Comparison of ENCODE assay signal across 19 mouse cellular contexts in genomic region chr4:148001013-148001789, GRCm38 (mm10). TPM values are rescaled to one million over a fixed set of nuclear protein-coding genes. Genes with fewer than 3 reads are reported as not detected.
DNase-seq lines count a peak whose midpoint lies in the region; ATAC-seq and TF ChIP-seq lines count a peak whose summit lies in the region.
"Had no signal": no experiment of that assay in that cellular context is flagged by ENCODE, and none has a peak within 500 bp of the region (broad histone marks: within the 10 kb centered on the region; RNA-seq: fewer than 3 reads in every experiment).

No protein-coding gene starts in this region.

- 0 out of 2 replicates have a peak overlapping the region, but pooled peaks have one; percentile 31 for H3K27ac ChIP-seq in forebrain, embryonic 12.5 days
- no peak overlapping the region for H3K27ac ChIP-seq in forebrain, embryonic 10.5 days
- peak overlapping the region; percentile 36 for H3K27ac ChIP-seq in heart, postnatal 0 days (ENCODE audit: low read depth)
- H3K27ac ChIP-seq in hindbrain, embryonic 14.5 days, result peak overlapping the region; percentile 68
- H3K27ac ChIP-seq in neural tube, embryonic 13.5 days (replicated peaks), result peak overlapping the region; percentile 65
- H3K27ac ChIP-seq: stomach, postnatal 0 days had no signal

- TF ChIP-seq EP300 in heart, postnatal 0 days (IDR thresholded peaks at IDR 0.05; ENCODE audit: low read depth), result no peak

- ATAC-seq in forebrain, embryonic 12.5 days (ENCODE audit: low FRiP score), result peak; percentile 10; the same call in 1 of the 2 replicates
- ATAC-seq in heart, postnatal 0 days (ENCODE audit: insufficient read depth, low read depth), result no peak
- peak; percentile 48 for ATAC-seq in hindbrain, embryonic 14.5 days (ENCODE audit: low FRiP score)
- no peak for ATAC-seq in neural tube, embryonic 13.5 days (ENCODE audit: low read depth)

- no peak overlapping the region for H3K9ac ChIP-seq in forebrain, embryonic 12.5 days
- H3K9ac ChIP-seq in heart, postnatal 0 days (replicated peaks; ENCODE audit: low read depth, low read length), result peak overlapping the region; percentile 31
- H3K9ac ChIP-seq in hindbrain, embryonic 14.5 days, result no peak overlapping the region
- H3K9ac ChIP-seq in neural tube, embryonic 13.5 days, result peak overlapping the region; percentile 12; the same call in 1 of the 2 replicates

- intact Hi-C loops in heart, postnatal 10 days (cut with DNase I), result no loop called here

- H3K36me3 ChIP-seq in forebrain, embryonic 12.5 days (replicated peaks), result peaks cover 34% of the 10 kb centered on the region
- H3K36me3 ChIP-seq in forebrain, embryonic 10.5 days (replicated peaks), result peaks cover 30% of the 10 kb centered on the region
- H3K36me3 ChIP-seq in heart, postnatal 0 days (replicated peaks; ENCODE audit: control insufficient read depth, insufficient read depth, low read length), result peaks cover 12% of the 10 kb centered on the region
- peaks cover 37% of the 10 kb centered on the region for H3K36me3 ChIP-seq in hindbrain, embryonic 14.5 days (replicated peaks; ENCODE audit: control insufficient read depth, insufficient read depth)
- peaks cover 36% of the 10 kb centered on the region for H3K36me3 ChIP-seq in neural tube, embryonic 13.5 days

- H3K9me3 ChIP-seq in forebrain, embryonic 12.5 days, result no peaks in the 10 kb centered on the region
- no peaks in the 10 kb centered on the region for H3K9me3 ChIP-seq in forebrain, embryonic 10.5 days
- no peaks in the 10 kb centered on the region for H3K9me3 ChIP-seq in heart, postnatal 0 days (replicated peaks; ENCODE audit: control insufficient read depth, low read length)
- no peaks in the 10 kb centered on the region for H3K9me3 ChIP-seq in hindbrain, embryonic 14.5 days (ENCODE audit: control insufficient read depth, low read length)
- H3K9me3 ChIP-seq in neural tube, embryonic 13.5 days, result no peaks in the 10 kb centered on the region
- H3K9me3 ChIP-seq: megakaryocyte, embryonic 14.5 days had no signal

- H3K4me2 ChIP-seq in forebrain, embryonic 12.5 days, result no peak overlapping the region
- 0 out of 2 replicates have a peak overlapping the region, but pooled peaks have one; percentile 14 for H3K4me2 ChIP-seq in heart, postnatal 0 days (ENCODE audit: low read depth, low read length)
- no peak overlapping the region for H3K4me2 ChIP-seq in hindbrain, embryonic 14.5 days (replicated peaks)
- H3K4me2 ChIP-seq in neural tube, embryonic 13.5 days, result no peak overlapping the region

- H3K4me3 ChIP-seq in forebrain, embryonic 12.5 days (replicated peaks), result no peak overlapping the region
- no peak overlapping the region for H3K4me3 ChIP-seq in forebrain, embryonic 10.5 days
- H3K4me3 ChIP-seq in heart, postnatal 0 days (ENCODE audit: low read depth, low read length), result peak overlapping the region; percentile 18
- no peak overlapping the region for H3K4me3 ChIP-seq in hindbrain, embryonic 14.5 days (replicated peaks; ENCODE audit: low read length)
- no peak overlapping the region for H3K4me3 ChIP-seq in neural tube, embryonic 13.5 days
- H3K4me3 ChIP-seq: megakaryocyte, embryonic 14.5 days had no signal

- TF ChIP-seq CTCF in heart, postnatal 0 days (IDR thresholded peaks at IDR 0.05; ENCODE audit: low read depth), result no peak

- no peak for DNase-seq in forebrain, embryonic 10.5 days (ENCODE audit: extremely low spot score, low spot score)
- DNase-seq in heart, postnatal 0 days (ENCODE audit: low spot score), result no peak
- DNase-seq in heart, postnatal 10 days, result no peak
- DNase-seq in hindbrain, embryonic 14.5 days (ENCODE audit: low spot score), result peak; percentile 39
- no peak for DNase-seq in frontal cortex, postnatal 10 days (ENCODE audit: low spot score in 2 of 2)
- DNase-seq in thymus, postnatal 10 days (ENCODE audit: low spot score in 2 of 2), result no peak
- DNase-seq: cerebellum, adult 9-10 months; kidney, adult 9 months; thymus, postnatal 36 days had no signal

- H3K4me1 ChIP-seq in forebrain, embryonic 12.5 days, result peaks cover 12% of the 10 kb centered on the region
- peaks cover 8% of the 10 kb centered on the region for H3K4me1 ChIP-seq in forebrain, embryonic 10.5 days
- peaks cover 16% of the 10 kb centered on the region for H3K4me1 ChIP-seq in heart, postnatal 0 days (ENCODE audit: control insufficient read depth, insufficient read depth)
- peaks cover 4% of the 10 kb centered on the region for H3K4me1 ChIP-seq in hindbrain, embryonic 14.5 days (replicated peaks; ENCODE audit: control insufficient read depth, insufficient read depth, low read length)
- peaks cover 31% of the 10 kb centered on the region for H3K4me1 ChIP-seq in neural tube, embryonic 13.5 days (replicated peaks)
- H3K4me1 ChIP-seq: megakaryocyte, embryonic 14.5 days had no signal

- WGBS in forebrain, embryonic 12.5 days, result 86% methylated on average over 17 of the region's 17 CpGs
- WGBS in forebrain, embryonic 10.5 days, result 87% methylated on average over 17 of the region's 17 CpGs
- WGBS in heart, postnatal 0 days, result 69% methylated on average over 17 of the region's 17 CpGs
- 60% methylated on average over 17 of the region's 17 CpGs for WGBS in hindbrain, embryonic 14.5 days
- 71% methylated on average over 17 of the region's 17 CpGs for WGBS in neural tube, embryonic 13.5 days

- H3K27me3 ChIP-seq in forebrain, embryonic 12.5 days, result no peaks in the 10 kb centered on the region
- no peaks in the 10 kb centered on the region for H3K27me3 ChIP-seq in forebrain, embryonic 10.5 days (ENCODE audit: poor library complexity, severe bottlenecking)
- H3K27me3 ChIP-seq in heart, postnatal 0 days (ENCODE audit: control insufficient read depth, insufficient read depth, low read length), result no peaks in the 10 kb centered on the region
- H3K27me3 ChIP-seq in hindbrain, embryonic 14.5 days (ENCODE audit: control insufficient read depth, insufficient read depth, low read length), result no peaks in the 10 kb centered on the region
- no peaks in the 10 kb centered on the region for H3K27me3 ChIP-seq in neural tube, embryonic 13.5 days
- H3K27me3 ChIP-seq: CH12.LX had no signal

RNA-seq across cellular contexts. Expression of gene Nppa, which starts 0.7 kb away (rescaled TPM):
- 0.82 and 0.99 TPM in 2 replicates for polyA plus RNA-seq in forebrain, embryonic 12.5 days (2016; fragmentation: Nextera tagmentation; extraction: Ambion mirVana)
- polyA plus RNA-seq in forebrain, embryonic 10.5 days (2016; fragmentation: Nextera tagmentation; extraction: Ambion mirVana), result 0.31 TPM in 1 of 2 replicates, not detected in the other
- total RNA-seq in heart, postnatal 0 days (2014; rRNA removed; ENCODE audit: low replicate concordance), result 2,556 and 3,370 TPM in 2 replicates
- polyA plus RNA-seq in heart, postnatal 0 days (2015; fragmentation: Nextera tagmentation; extraction: Ambion mirVana), result 9,636 and 10,119 TPM in 2 replicates
- total RNA-seq in heart, postnatal 10 days (2021), result 1,000 to 10,000 TPM in 1 of 2 experiments, 100 to 1,000 TPM in 1; 613 to 1,804 TPM
- polyA plus RNA-seq in hindbrain, embryonic 14.5 days (2014; fragmentation: Nextera tagmentation; extraction: Ambion mirVana), result 2.4 TPM in 2 replicates
- 0.36 and 6.1 TPM in 2 replicates for polyA plus RNA-seq in neural tube, embryonic 13.5 days (2015; fragmentation: Nextera tagmentation; extraction: Ambion mirVana)
- total RNA-seq: CH12.LX; gastrocnemius, adult 18-20 months; layer of hippocampus, adult 18-20 months; liver, adult 2 months had no signal
- polyA plus RNA-seq: liver, adult 2 months had no signal

RNA-seq across cellular contexts. Expression of gene Nppb, which starts 15.6 kb away (rescaled TPM):
- not detected in 2 replicates for polyA plus RNA-seq in forebrain, embryonic 12.5 days (2016; fragmentation: Nextera tagmentation; extraction: Ambion mirVana)
- not detected in 2 replicates for polyA plus RNA-seq in forebrain, embryonic 10.5 days (2016; fragmentation: Nextera tagmentation; extraction: Ambion mirVana)
- 831 and 1,183 TPM in 2 replicates for total RNA-seq in heart, postnatal 0 days (2014; rRNA removed; ENCODE audit: low replicate concordance)
- polyA plus RNA-seq in heart, postnatal 0 days (2015; fragmentation: Nextera tagmentation; extraction: Ambion mirVana), result 188 and 473 TPM in 2 replicates
- 100 to 1,000 TPM; 204 to 360 TPM for total RNA-seq in heart, postnatal 10 days (2021)
- polyA plus RNA-seq in hindbrain, embryonic 14.5 days (2014; fragmentation: Nextera tagmentation; extraction: Ambion mirVana), result 0.25 TPM in 1 of 2 replicates, not detected in the other
- polyA plus RNA-seq in neural tube, embryonic 13.5 days (2015; fragmentation: Nextera tagmentation; extraction: Ambion mirVana), result 0.43 TPM in 1 of 2 replicates, not detected in the other
- total RNA-seq: CH12.LX; gastrocnemius, adult 18-20 months; layer of hippocampus, adult 18-20 months; left cerebral cortex, postnatal 10 days; liver, adult 2 months had no signal
- polyA plus RNA-seq: liver, adult 2 months; spleen, adult 2 months; stomach, postnatal 0 days had no signal

RNA-seq across cellular contexts. Expression of gene Clcn6, which starts 37.4 kb away (rescaled TPM):
- polyA plus RNA-seq in forebrain, embryonic 12.5 days (2016; fragmentation: Nextera tagmentation; extraction: Ambion mirVana), result 22.4 and 27.7 TPM in 2 replicates
- polyA plus RNA-seq in forebrain, embryonic 10.5 days (2016; fragmentation: Nextera tagmentation; extraction: Ambion mirVana), result 13.4 and 14.2 TPM in 2 replicates
- 14.7 and 16.3 TPM in 2 replicates for total RNA-seq in heart, postnatal 0 days (2014; rRNA removed; ENCODE audit: low replicate concordance)
- polyA plus RNA-seq in heart, postnatal 0 days (2015; fragmentation: Nextera tagmentation; extraction: Ambion mirVana), result 3.5 and 4.3 TPM in 2 replicates
- 10 to 100 TPM; 11.0 to 14.6 TPM for total RNA-seq in heart, postnatal 10 days (2021)
- 24.8 and 28.7 TPM in 2 replicates for polyA plus RNA-seq in hindbrain, embryonic 14.5 days (2014; fragmentation: Nextera tagmentation; extraction: Ambion mirVana)
- 31.7 and 32.4 TPM in 2 replicates for polyA plus RNA-seq in neural tube, embryonic 13.5 days (2015; fragmentation: Nextera tagmentation; extraction: Ambion mirVana)

RNA-seq across cellular contexts. Expression of gene Mthfr, which starts 37.7 kb away (rescaled TPM):
- polyA plus RNA-seq in forebrain, embryonic 12.5 days (2016; fragmentation: Nextera tagmentation; extraction: Ambion mirVana), result 28.7 and 32.2 TPM in 2 replicates
- polyA plus RNA-seq in forebrain, embryonic 10.5 days (2016; fragmentation: Nextera tagmentation; extraction: Ambion mirVana), result 27.7 and 30.1 TPM in 2 replicates
- 29.2 and 37.6 TPM in 2 replicates for total RNA-seq in heart, postnatal 0 days (2014; rRNA removed; ENCODE audit: low replicate concordance)
- polyA plus RNA-seq in heart, postnatal 0 days (2015; fragmentation: Nextera tagmentation; extraction: Ambion mirVana), result 6.0 and 6.3 TPM in 2 replicates
- 10 to 100 TPM; 15.2 to 16.5 TPM for total RNA-seq in heart, postnatal 10 days (2021)
- polyA plus RNA-seq in hindbrain, embryonic 14.5 days (2014; fragmentation: Nextera tagmentation; extraction: Ambion mirVana), result 17.4 and 18.7 TPM in 2 replicates
- polyA plus RNA-seq in neural tube, embryonic 13.5 days (2015; fragmentation: Nextera tagmentation; extraction: Ambion mirVana), result 19.9 and 20.9 TPM in 2 replicates

Comparison
In these comparisons a context has a peak if more than half of its experiments do, and no peak if none do; other contexts are left out.
1. ATAC-seq: peak in forebrain, embryonic 12.5 days (single experiment) and hindbrain, embryonic 14.5 days (single experiment); none in heart, postnatal 0 days (single experiment) and neural tube, embryonic 13.5 days (single experiment).
2. H3K9ac ChIP-seq: peak in heart, postnatal 0 days (single experiment) and neural tube, embryonic 13.5 days (single experiment); none in forebrain, embryonic 12.5 days (single experiment) and hindbrain, embryonic 14.5 days (single experiment).
3. RNA of gene Nppa, which starts 0.7 kb away (polyA plus RNA-seq): 9,636 to 10,119 TPM in heart, postnatal 0 days; 0.36 to 6.1 TPM in neural tube, embryonic 13.5 days, 2.4 TPM in hindbrain, embryonic 14.5 days, 0.82 to 0.99 TPM in forebrain, embryonic 12.5 days and 0.31 TPM in forebrain, embryonic 10.5 days; every median in the first group is over 1,000 times any median in the second.
4. RNA of gene Nppb, which starts 15.6 kb away (polyA plus RNA-seq): 188 to 473 TPM in heart, postnatal 0 days; 0.43 TPM in neural tube, embryonic 13.5 days, 0.25 TPM in hindbrain, embryonic 14.5 days, not detected in forebrain, embryonic 10.5 days and not detected in forebrain, embryonic 12.5 days; every median in the first group is over 100 times any median in the second.